Mouse (Mus musculus): Measurements from ENCODE around the gene Taar3. TPM values are rescaled to one million over a fixed set of nuclear protein-coding genes. Genes with fewer than 3 reads are reported as not detected.

Taar3 gene
- polyA plus RNA-seq, 1 experiment: not detected

GRCm38 (mm10) chr10:23938312-23938711 lies 11.0 kb upstream of the Taar3 start, which contains the start of gene Taar2:
Taar2 (plus strand) TSS chr10:23938572.
- Histone ChIP-seq H3K27ac (ENCODE audit: control insufficient read depth, insufficient read depth, low read length) (no peak within 1 kb of the TSS), H3K4me1 (replicated peaks; ENCODE audit: control insufficient read depth, insufficient read depth, low read length) (no peaks in the 10 kb centered on the region), H3K36me3 (ENCODE audit: control insufficient read depth, insufficient read depth, low read length) (no peaks in the 10 kb centered on the region), H3K27me3 (ENCODE audit: control insufficient read depth, insufficient read depth, low read length) (no peaks in the 10 kb centered on the region), H3K4me3 (ENCODE audit: control insufficient read depth, insufficient read depth, low read length) (no peak within 1 kb of the TSS)
- DNase-seq: no peak
- WGBS: 89% methylated on average over 6 of the region's 6 CpGs
- no peak for TF ChIP-seq POLR2A (IDR thresholded peaks at IDR 0.05; ENCODE audit: control insufficient read depth, extremely low read depth, insufficient read depth, low read length, poor library complexity)
- no peak for TF ChIP-seq CTCF (IDR thresholded peaks at IDR 0.05; ENCODE audit: borderline replicate concordance, control insufficient read depth, extremely low read depth, insufficient read depth, low read length, poor library complexity)

GRCm38 (mm10) chr10:23942465-23942864 lies 6.9 kb upstream of the Taar3 start:
- 86% methylated on average over 5 of the region's 5 CpGs for WGBS
- H3K27me3 ChIP-seq (ENCODE audit: control insufficient read depth, insufficient read depth, low read length): no peaks in the 10 kb centered on the region
- no peaks in the 10 kb centered on the region for H3K36me3 ChIP-seq (ENCODE audit: control insufficient read depth, insufficient read depth, low read length)
- H3K4me1 ChIP-seq (replicated peaks; ENCODE audit: control insufficient read depth, insufficient read depth, low read length): no peaks in the 10 kb centered on the region
- no peak for TF ChIP-seq CTCF (IDR thresholded peaks at IDR 0.05; ENCODE audit: borderline replicate concordance, control insufficient read depth, extremely low read depth, insufficient read depth, low read length, poor library complexity)
- TF ChIP-seq POLR2A (IDR thresholded peaks at IDR 0.05; ENCODE audit: control insufficient read depth, extremely low read depth, insufficient read depth, low read length, poor library complexity): no peak
- H3K27ac ChIP-seq (ENCODE audit: control insufficient read depth, insufficient read depth, low read length): no peak overlapping the region
- DNase-seq: peak; percentile 27
- H3K4me3 ChIP-seq (ENCODE audit: control insufficient read depth, insufficient read depth, low read length): no peak overlapping the region

GRCm38 (mm10) chr10:23948026-23948425 lies 1.3 kb upstream of the Taar3 start:
- no peaks in the 10 kb centered on the region for H3K4me1 ChIP-seq (replicated peaks; ENCODE audit: control insufficient read depth, insufficient read depth, low read length)
- 59% methylated on average over 7 of the region's 7 CpGs for WGBS

GRCm38 (mm10) chr10:23951714-23952113 lies 2.4 kb downstream of the Taar3 start:
- WGBS: 87% methylated on average over 6 of the region's 6 CpGs
- TF ChIP-seq POLR2A (IDR thresholded peaks at IDR 0.05; ENCODE audit: control insufficient read depth, extremely low read depth, insufficient read depth, low read length, poor library complexity) (no peak), CTCF (IDR thresholded peaks at IDR 0.05; ENCODE audit: borderline replicate concordance, control insufficient read depth, extremely low read depth, insufficient read depth, low read length, poor library complexity) (no peak)
- Histone ChIP-seq H3K27me3 (ENCODE audit: control insufficient read depth, insufficient read depth, low read length) (no peaks in the 10 kb centered on the region), H3K4me3 (ENCODE audit: control insufficient read depth, insufficient read depth, low read length) (no peak overlapping the region), H3K27ac (ENCODE audit: control insufficient read depth, insufficient read depth, low read length) (no peak overlapping the region), H3K4me1 (replicated peaks; ENCODE audit: control insufficient read depth, insufficient read depth, low read length) (no peaks in the 10 kb centered on the region), H3K36me3 (ENCODE audit: control insufficient read depth, insufficient read depth, low read length) (no peaks in the 10 kb centered on the region)
- DNase-seq: no peak

More at GRCm38 (mm10) chr10:23948026-23948425, 1.3 kb upstream of the Taar3 start:
- Histone ChIP-seq H3K4me3 (ENCODE audit: control insufficient read depth, insufficient read depth, low read length) (no peak overlapping the region), H3K36me3 (ENCODE audit: control insufficient read depth, insufficient read depth, low read length) (no peaks in the 10 kb centered on the region), H3K27me3 (ENCODE audit: control insufficient read depth, insufficient read depth, low read length) (no peaks in the 10 kb centered on the region), H3K27ac (ENCODE audit: control insufficient read depth, insufficient read depth, low read length) (no peak overlapping the region)
- no peak for DNase-seq
- no peak for TF ChIP-seq CTCF (IDR thresholded peaks at IDR 0.05; ENCODE audit: borderline replicate concordance, control insufficient read depth, extremely low read depth, insufficient read depth, low read length, poor library complexity)
- TF ChIP-seq POLR2A (IDR thresholded peaks at IDR 0.05; ENCODE audit: control insufficient read depth, extremely low read depth, insufficient read depth, low read length, poor library complexity): no peak

- no peak for DNase-seq
These were observed 9.7 kb downstream of the Taar3 start for GRCm38 (mm10) chr10:23959071-23959470.

GRCm38 (mm10) chr10:23960444-23960915 lies 11.1 kb downstream of the Taar3 start, which contains the start of gene Taar4:
Taar4 (plus strand) TSS chr10:23960494.
- TF ChIP-seq CTCF (IDR thresholded peaks at IDR 0.05; ENCODE audit: borderline replicate concordance, control insufficient read depth, extremely low read depth, insufficient read depth, low read length, poor library complexity): no peak
- TF ChIP-seq POLR2A (IDR thresholded peaks at IDR 0.05; ENCODE audit: control insufficient read depth, extremely low read depth, insufficient read depth, low read length, poor library complexity): no peak
- Histone ChIP-seq H3K36me3 (ENCODE audit: control insufficient read depth, insufficient read depth, low read length) (no peaks in the 10 kb centered on the region), H3K4me1 (replicated peaks; ENCODE audit: control insufficient read depth, insufficient read depth, low read length) (no peaks in the 10 kb centered on the region), H3K27me3 (ENCODE audit: control insufficient read depth, insufficient read depth, low read length) (no peaks in the 10 kb centered on the region), H3K4me3 (ENCODE audit: control insufficient read depth, insufficient read depth, low read length) (no peak within 1 kb of the TSS), H3K27ac (ENCODE audit: control insufficient read depth, insufficient read depth, low read length) (no peak within 1 kb of the TSS)
- 75% methylated on average over 13 of the region's 13 CpGs for WGBS
- DNase-seq: no peak

More at GRCm38 (mm10) chr10:23959071-23959470, 9.7 kb downstream of the Taar3 start:
- no peaks in the 10 kb centered on the region for H3K36me3 ChIP-seq (ENCODE audit: control insufficient read depth, insufficient read depth, low read length)
- TF ChIP-seq CTCF (IDR thresholded peaks at IDR 0.05; ENCODE audit: borderline replicate concordance, control insufficient read depth, extremely low read depth, insufficient read depth, low read length, poor library complexity): no peak
- no peak for TF ChIP-seq POLR2A (IDR thresholded peaks at IDR 0.05; ENCODE audit: control insufficient read depth, extremely low read depth, insufficient read depth, low read length, poor library complexity)
- 85% methylated on average over 3 of the region's 3 CpGs for WGBS
- H3K27me3 ChIP-seq (ENCODE audit: control insufficient read depth, insufficient read depth, low read length): no peaks in the 10 kb centered on the region
- no peaks in the 10 kb centered on the region for H3K4me1 ChIP-seq (replicated peaks; ENCODE audit: control insufficient read depth, insufficient read depth, low read length)
- H3K4me3 ChIP-seq (ENCODE audit: control insufficient read depth, insufficient read depth, low read length): no peak overlapping the region
- H3K27ac ChIP-seq (ENCODE audit: control insufficient read depth, insufficient read depth, low read length): no peak overlapping the region

- no peaks in the 10 kb centered on the region for H3K27me3 ChIP-seq (ENCODE audit: control insufficient read depth, insufficient read depth, low read length)
- no peaks in the 10 kb centered on the region for H3K4me1 ChIP-seq (replicated peaks; ENCODE audit: control insufficient read depth, insufficient read depth, low read length)
- H3K4me3 ChIP-seq (ENCODE audit: control insufficient read depth, insufficient read depth, low read length): no peak overlapping the region
- WGBS: 73% methylated on average over 3 of the region's 3 CpGs
- TF ChIP-seq POLR2A (IDR thresholded peaks at IDR 0.05; ENCODE audit: control insufficient read depth, extremely low read depth, insufficient read depth, low read length, poor library complexity): no peak
- TF ChIP-seq CTCF (IDR thresholded peaks at IDR 0.05; ENCODE audit: borderline replicate concordance, control insufficient read depth, extremely low read depth, insufficient read depth, low read length, poor library complexity): no peak
- H3K27ac ChIP-seq (ENCODE audit: control insufficient read depth, insufficient read depth, low read length): no peak overlapping the region
- no peaks in the 10 kb centered on the region for H3K36me3 ChIP-seq (ENCODE audit: control insufficient read depth, insufficient read depth, low read length)
- no peak for DNase-seq
These were observed 14.1 kb downstream of the Taar3 start for GRCm38 (mm10) chr10:23963444-23963843.
